ENCODE assay signal across 27 mouse cellular contexts in genomic region chr17:78261684-78262083, GRCm38 (mm10).
DNase-seq lines count a peak whose midpoint lies in the region; ATAC-seq and TF ChIP-seq lines count a peak whose summit lies in the region.
"Had no signal": no experiment of that assay in that cellular context is flagged by ENCODE, and none has a peak within 500 bp of the region (broad histone marks: within the 10 kb centered on the region; RNA-seq: fewer than 3 reads in every experiment).

No protein-coding gene starts in this region.

- no peak overlapping the region for H3K4me3 ChIP-seq in lung, embryonic 14.5 days (ENCODE audit: low read depth, low read length)
- H3K4me3 ChIP-seq in lung, postnatal 0 days (ENCODE audit: low read depth, low read length): no peak overlapping the region
- no peak overlapping the region for H3K4me3 ChIP-seq in stomach, embryonic 14.5 days (ENCODE audit: low read depth, low read length)
- H3K4me3 ChIP-seq in stomach, postnatal 0 days (ENCODE audit: low read depth, low read length): no peak overlapping the region
- H3K4me3 ChIP-seq: embryonic facial prominence, embryonic 12.5 days; embryonic facial prominence, embryonic 15.5 days; heart, embryonic 12.5 days; heart, embryonic 15.5 days; hindbrain, embryonic 15.5 days had no signal

- TF ChIP-seq CTCF in lung, embryonic 14.5 days (IDR thresholded peaks at IDR 0.05; ENCODE audit: low read depth): no peak
- no peak for TF ChIP-seq CTCF in lung, postnatal 0 days (IDR thresholded peaks at IDR 0.05)
- TF ChIP-seq CTCF in stomach, postnatal 0 days (IDR thresholded peaks at IDR 0.05; ENCODE audit: low read depth): no peak

- H3K36me3 ChIP-seq in lung, embryonic 14.5 days (ENCODE audit: insufficient read depth): no peaks in the 10 kb centered on the region
- H3K36me3 ChIP-seq in lung, postnatal 0 days (ENCODE audit: insufficient read depth, low read length): no peaks in the 10 kb centered on the region
- H3K36me3 ChIP-seq in stomach, embryonic 14.5 days (ENCODE audit: control insufficient read depth, insufficient read depth, low read length): no peaks in the 10 kb centered on the region
- H3K36me3 ChIP-seq in stomach, postnatal 0 days (ENCODE audit: control insufficient read depth, insufficient read depth, low read length): no peaks in the 10 kb centered on the region
- H3K36me3 ChIP-seq: embryonic facial prominence, embryonic 12.5 days; embryonic facial prominence, embryonic 15.5 days; heart, embryonic 12.5 days; heart, embryonic 15.5 days; hindbrain, embryonic 15.5 days had no signal

- H3K27ac ChIP-seq in lung, embryonic 14.5 days (ENCODE audit: low read depth): no peak overlapping the region
- H3K27ac ChIP-seq in lung, postnatal 0 days (ENCODE audit: low read length): no peak overlapping the region
- H3K27ac ChIP-seq in stomach, embryonic 14.5 days (ENCODE audit: low read length): peak overlapping the region; percentile 44; the same call in 1 of the 2 replicates
- H3K27ac ChIP-seq in stomach, postnatal 0 days (replicated peaks): peak overlapping the region; percentile 53; the same call in 1 of the 2 replicates
- H3K27ac ChIP-seq: embryonic facial prominence, embryonic 12.5 days; embryonic facial prominence, embryonic 15.5 days; heart, embryonic 15.5 days; hindbrain, embryonic 15.5 days had no signal

- no peaks in the 10 kb centered on the region for H3K27me3 ChIP-seq in lung, embryonic 14.5 days (ENCODE audit: insufficient read depth, low read length)
- no peaks in the 10 kb centered on the region for H3K27me3 ChIP-seq in lung, postnatal 0 days (replicated peaks; ENCODE audit: insufficient read depth, low read length)
- no peaks in the 10 kb centered on the region for H3K27me3 ChIP-seq in stomach, embryonic 14.5 days (ENCODE audit: control insufficient read depth, insufficient read depth, low read length)
- H3K27me3 ChIP-seq in stomach, postnatal 0 days (ENCODE audit: control insufficient read depth, insufficient read depth, low read length): no peaks in the 10 kb centered on the region
- H3K27me3 ChIP-seq: CH12.LX; embryonic facial prominence, embryonic 12.5 days; embryonic facial prominence, embryonic 15.5 days; heart, embryonic 12.5 days; heart, embryonic 15.5 days; hindbrain, embryonic 15.5 days; Patski had no signal

- no peaks in the 10 kb centered on the region for H3K9me3 ChIP-seq in lung, embryonic 14.5 days (ENCODE audit: low read depth, low read length)
- 0 out of 2 replicates have a peak, but pooled peaks cover under 1% of the 10 kb centered on the region for H3K9me3 ChIP-seq in lung, postnatal 0 days (ENCODE audit: low read length)
- H3K9me3 ChIP-seq in stomach, embryonic 14.5 days (ENCODE audit: control insufficient read depth, low read depth, low read length): no peaks in the 10 kb centered on the region
- H3K9me3 ChIP-seq in stomach, postnatal 0 days (ENCODE audit: control insufficient read depth, low read length): no peaks in the 10 kb centered on the region
- H3K9me3 ChIP-seq: embryonic facial prominence, embryonic 12.5 days; embryonic facial prominence, embryonic 15.5 days; G1E; heart, embryonic 12.5 days; heart, embryonic 15.5 days; hindbrain, embryonic 15.5 days had no signal

- peak; percentile 17 for DNase-seq in lung, embryonic 14.5 days
- DNase-seq in lung, postnatal 36 days: no peak
- DNase-seq in lung, postnatal 0 days (ENCODE audit: low spot score): peak; percentile 56
- no peak for DNase-seq in lung, adult 18-20 months
- DNase-seq in stomach, postnatal 0 days (ENCODE audit: low spot score): no peak
- DNase-seq in urinary bladder, adult 2 months (ENCODE audit: low spot score): no peak
- DNase-seq in layer of hippocampus, postnatal 14 days (ENCODE audit: low spot score in 2 of 2): no peak
- DNase-seq: adrenal gland, postnatal 10 days; adrenal gland, postnatal 36 days; cerebellum, adult 18-20 months; cerebellum, adult 9-10 months; cerebellum, postnatal 25 days; forebrain, postnatal 0 days; gastrocnemius, postnatal 25 days; heart, adult 18-20 months; heart, postnatal 10 days; heart, postnatal 4 days had no signal

- ATAC-seq in lung, embryonic 14.5 days (ENCODE audit: insufficient read depth): peak; percentile 52; the same call in 1 of the 2 replicates
- ATAC-seq in lung, postnatal 0 days: peak; percentile 48
- ATAC-seq in stomach, embryonic 14.5 days (ENCODE audit: insufficient number of reproducible peaks, insufficient read depth, low FRiP score, low read depth): peak; percentile 80
- ATAC-seq in stomach, postnatal 0 days (ENCODE audit: low FRiP score, low TSS enrichment): peak; percentile 98
- ATAC-seq: forebrain, embryonic 14.5 days; forebrain, postnatal 0 days; Patski had no signal

- TF ChIP-seq EP300 in lung, postnatal 0 days (IDR thresholded peaks at IDR 0.05): no peak
- TF ChIP-seq EP300 in stomach, postnatal 0 days (optimal IDR thresholded peaks at IDR 0.05): no peak

- no peak overlapping the region for H3K4me2 ChIP-seq in lung, embryonic 14.5 days
- no peak overlapping the region for H3K4me2 ChIP-seq in lung, postnatal 0 days (replicated peaks; ENCODE audit: low read depth, low read length)
- no peak overlapping the region for H3K4me2 ChIP-seq in stomach, embryonic 14.5 days (replicated peaks; ENCODE audit: low read depth, low read length)
- H3K4me2 ChIP-seq in stomach, postnatal 0 days (replicated peaks; ENCODE audit: low read depth): no peak overlapping the region
- H3K4me2 ChIP-seq: embryonic facial prominence, embryonic 12.5 days; embryonic facial prominence, embryonic 15.5 days; heart, embryonic 12.5 days; heart, embryonic 15.5 days; hindbrain, embryonic 15.5 days had no signal

- H3K9ac ChIP-seq in lung, embryonic 14.5 days: no peak overlapping the region
- no peak overlapping the region for H3K9ac ChIP-seq in lung, postnatal 0 days (replicated peaks; ENCODE audit: low read depth)
- H3K9ac ChIP-seq in stomach, embryonic 14.5 days (replicated peaks; ENCODE audit: low read depth, low read length): no peak overlapping the region
- H3K9ac ChIP-seq in stomach, postnatal 0 days (ENCODE audit: low read length): no peak overlapping the region
- H3K9ac ChIP-seq: embryonic facial prominence, embryonic 12.5 days; embryonic facial prominence, embryonic 15.5 days; forebrain, postnatal 0 days; heart, embryonic 12.5 days; heart, embryonic 15.5 days; hindbrain, embryonic 15.5 days had no signal

- H3K4me1 ChIP-seq in lung, embryonic 14.5 days (ENCODE audit: insufficient read depth): no peaks in the 10 kb centered on the region
- no peaks in the 10 kb centered on the region for H3K4me1 ChIP-seq in lung, postnatal 0 days (ENCODE audit: insufficient read depth, low read depth, low read length)
- no peaks in the 10 kb centered on the region for H3K4me1 ChIP-seq in stomach, embryonic 14.5 days (ENCODE audit: control insufficient read depth, insufficient read depth, low read length)
- H3K4me1 ChIP-seq in stomach, postnatal 0 days (replicated peaks; ENCODE audit: control insufficient read depth, insufficient read depth): no peaks in the 10 kb centered on the region

- 82% methylated on average over 4 of the region's 4 CpGs for WGBS in lung, embryonic 14.5 days
- WGBS in lung, postnatal 0 days: 66% methylated on average over 4 of the region's 4 CpGs
- 76% methylated on average over 4 of the region's 4 CpGs for WGBS in stomach, embryonic 14.5 days
- 53% methylated on average over 4 of the region's 4 CpGs for WGBS in stomach, postnatal 0 days

Comparison
In these comparisons a context has a peak if more than half of its experiments do, and no peak if none do; other contexts are left out.
1. DNase-seq: peak in lung, embryonic 14.5 days (single experiment) and lung, postnatal 0 days (single experiment); none in lung, postnatal 36 days (single experiment), lung, adult 18-20 months (0 of 2), stomach, postnatal 0 days (single experiment), urinary bladder, adult 2 months (single experiment) and layer of hippocampus, postnatal 14 days (0 of 2).
2. ATAC-seq: peak in every context shown above with its lines; median percentile 98 in stomach, postnatal 0 days; 80 in stomach, embryonic 14.5 days; 52 in lung, embryonic 14.5 days; 48 in lung, postnatal 0 days.
3. H3K27ac ChIP-seq: peak in stomach, embryonic 14.5 days (single experiment) and stomach, postnatal 0 days (single experiment); none in lung, embryonic 14.5 days (single experiment) and lung, postnatal 0 days (single experiment).